Mouse (Mus musculus) small intestine, adult 2 months (tissue): ENCODE measurements around the gene Ddrgk1.
A peak's percentile ranks its signal among the peaks of the same experiment; 100 is the strongest.

Experiments
- CTCF ChIP-seq: fragments of 200-500 bp; IDR thresholded peaks from 2 replicates; pipeline ENCODE4 v1.5.1; 2012; ENCODE audit warnings: low read depth, mild to moderate bottlenecking, control low read depth, inconsistent platforms, low read length, moderate library complexity, mixed read lengths; ENCODE audit not compliant: insufficient replicate concordance, insufficient read length; ENCODE audit errors: extremely low read depth
- POLR2A ChIP-seq: fragments of 200-500 bp; IDR thresholded peaks from 2 replicates; pipeline ENCODE4 v1.6.1; 2012; ENCODE audit warnings: low read depth, mild to moderate bottlenecking, control low read depth, inconsistent platforms, low read length, moderate library complexity

DNA sequence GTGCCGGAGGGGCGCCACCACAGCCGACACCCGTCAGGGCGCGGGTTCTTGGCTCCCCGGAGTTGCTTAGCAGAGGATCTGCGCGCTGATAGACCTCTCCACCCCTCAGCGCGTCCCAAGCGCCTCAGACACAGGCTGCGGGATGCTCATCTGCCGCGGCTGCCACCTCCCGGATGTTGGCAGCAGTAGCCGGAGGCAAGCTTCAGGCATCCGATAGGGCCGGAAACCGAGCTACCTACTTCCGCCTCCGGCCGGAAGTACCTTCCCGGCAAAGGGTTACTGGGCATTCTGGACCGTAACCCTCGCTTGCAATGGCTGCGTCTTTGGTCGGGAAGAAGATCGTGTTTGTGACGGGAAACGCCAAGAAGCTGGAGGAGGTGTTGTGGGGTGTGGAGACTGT, 3.1 kb upstream of the Ddrgk1 start, which contains the start of gene Itpa:
- TF ChIP-seq POLR2A (peak; percentile 45), CTCF (peak; percentile 63; the same call in 1 of the 2 replicates)
